Mouse (Mus musculus) embryo, embryonic 10.5 days (tissue): ENCODE measurements around the gene Bckdhb.
"Not testable (repeated sequence)": the region's sequence is repeated elsewhere in the genome, so short reads cannot be mapped to it uniquely, and the experiment has no call there.

Source experiments
- DNase-seq: peaks from one replicate; pipeline ENCODE4 v3.0.0-alpha.2; 2015; ENCODE audit warnings: low spot score

The Bckdhb gene

GRCm38 (mm10) chr9:83963296-83963695 lies 38.4 kb downstream of the Bckdhb start:
- no peak for DNase-seq

GRCm38 (mm10) chr9:83964376-83964775 lies 39.4 kb downstream of the Bckdhb start:
- no peak for DNase-seq

GRCm38 (mm10) chr9:83967439-83968050 lies 42.6 kb downstream of the Bckdhb start:
- DNase-seq: no peak

GRCm38 (mm10) chr9:83969326-83969725 lies 44.4 kb downstream of the Bckdhb start:
- no peak for DNase-seq

DNA sequence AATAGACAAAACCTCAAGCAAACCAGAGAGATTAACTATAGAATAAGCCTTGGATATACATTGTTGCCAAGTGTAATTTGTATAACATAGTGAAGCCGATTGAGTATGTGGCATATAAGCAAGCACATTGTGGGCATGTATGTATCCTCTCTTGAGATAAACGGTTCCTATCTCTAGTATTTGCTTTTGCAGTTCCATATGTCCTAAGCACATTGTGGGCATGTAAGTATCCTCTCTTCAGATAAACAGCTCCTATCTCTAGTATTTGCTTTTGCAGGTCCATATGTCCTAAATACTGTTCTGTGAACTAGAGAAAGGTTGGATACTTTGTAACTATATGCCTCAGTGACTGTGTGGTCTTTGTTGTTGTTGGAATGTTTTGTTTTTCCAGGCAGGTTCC lies 48.5 kb downstream of the Bckdhb start:
- DNase-seq: no peak

GRCm38 (mm10) chr9:83975811-83976210 lies 50.9 kb downstream of the Bckdhb start:
- DNase-seq: no peak

GRCm38 (mm10) chr9:83981234-83981633 lies 56.3 kb downstream of the Bckdhb start:
- no peak for DNase-seq

DNA sequence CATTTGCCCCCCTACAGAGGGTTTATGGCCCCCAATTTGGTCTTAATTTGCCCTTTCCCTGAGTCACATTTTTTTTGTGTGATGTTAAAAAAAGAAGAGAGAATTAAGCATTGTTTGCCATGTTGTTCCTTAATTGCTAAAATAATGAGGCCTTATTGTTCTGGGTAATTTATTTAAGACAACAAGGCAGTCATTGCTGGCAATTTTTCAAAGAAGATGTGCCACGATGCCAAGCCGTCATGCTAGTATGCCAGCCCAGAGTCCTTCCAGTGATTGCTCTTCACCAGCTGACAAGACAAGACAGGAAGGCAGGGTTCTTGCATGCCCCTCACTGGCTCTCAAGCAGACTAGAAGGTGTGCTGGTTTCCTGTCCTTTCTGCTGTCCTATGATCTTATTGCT lies 84.0 kb downstream of the Bckdhb start:
- DNase-seq: no peak

DNA sequence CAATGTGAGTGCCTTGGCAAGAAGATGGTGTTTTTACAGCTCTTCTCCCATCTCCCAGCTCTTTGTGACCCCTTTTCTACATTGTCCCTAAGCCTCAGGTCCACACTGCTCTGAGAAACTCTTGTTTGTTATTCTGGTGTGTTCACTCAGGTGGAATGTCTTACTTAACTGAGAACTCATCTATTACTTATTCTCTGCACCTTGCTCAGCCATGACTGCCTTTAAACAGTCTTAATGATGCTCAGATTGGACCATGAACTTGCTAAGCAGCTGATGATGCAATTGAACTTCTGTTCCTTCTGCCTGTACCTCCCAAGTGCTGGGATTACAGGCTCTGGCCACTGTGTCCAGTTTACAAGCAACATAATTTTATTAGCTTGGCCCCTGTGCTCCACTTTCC lies 86.2 kb downstream of the Bckdhb start:
- DNase-seq: no peak

- DNase-seq: not testable (repeated sequence)
These were observed 93.2 kb downstream of the Bckdhb start for GRCm38 (mm10) chr9:84018141-84018540.

GRCm38 (mm10) chr9:84019627-84020026 lies 94.7 kb downstream of the Bckdhb start:
- DNase-seq: peak; percentile 59

DNA sequence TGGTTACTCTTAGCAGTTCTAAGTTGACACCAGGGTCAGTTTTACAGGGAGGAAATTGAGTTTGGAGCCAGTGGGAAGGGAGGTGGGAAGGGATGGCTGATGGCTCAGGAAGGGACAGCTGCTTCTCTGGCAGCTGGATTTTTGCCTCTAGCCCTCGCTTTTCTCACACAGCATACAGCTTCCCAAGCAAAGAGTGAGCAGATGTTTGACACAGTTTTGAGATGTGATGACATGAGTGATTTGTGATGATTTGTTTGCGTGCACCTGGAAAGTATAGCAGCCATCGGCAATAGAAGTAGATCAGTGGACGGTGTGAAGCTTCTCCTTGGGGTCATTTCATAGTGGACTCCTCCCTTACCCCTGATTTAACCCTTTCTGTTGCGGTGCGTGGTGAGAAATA lies 96.2 kb downstream of the Bckdhb start:
- no peak for DNase-seq

DNA sequence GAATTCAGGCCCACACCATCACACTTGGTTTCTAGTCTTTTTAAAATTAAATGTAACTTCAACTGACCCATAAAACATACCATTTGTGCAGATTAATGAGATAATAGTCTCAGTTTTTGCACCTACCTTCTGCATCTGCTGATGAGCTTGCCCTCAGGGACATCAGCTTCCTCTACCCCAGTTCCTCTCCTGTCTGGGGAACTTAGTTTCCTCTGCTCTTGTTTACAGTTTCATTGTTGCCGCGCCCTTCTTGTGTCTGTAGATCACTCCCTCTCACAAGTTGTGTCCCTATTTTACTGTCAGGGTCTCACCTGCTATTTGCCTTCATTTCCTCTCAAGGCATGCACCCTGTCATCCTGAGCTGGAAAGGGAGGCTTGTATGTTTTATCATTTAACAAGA lies 103.2 kb downstream of the Bckdhb start:
- DNase-seq: no peak

GRCm38 (mm10) chr9:84030691-84031290 lies 105.8 kb downstream of the Bckdhb start:
- DNase-seq: no peak

DNA sequence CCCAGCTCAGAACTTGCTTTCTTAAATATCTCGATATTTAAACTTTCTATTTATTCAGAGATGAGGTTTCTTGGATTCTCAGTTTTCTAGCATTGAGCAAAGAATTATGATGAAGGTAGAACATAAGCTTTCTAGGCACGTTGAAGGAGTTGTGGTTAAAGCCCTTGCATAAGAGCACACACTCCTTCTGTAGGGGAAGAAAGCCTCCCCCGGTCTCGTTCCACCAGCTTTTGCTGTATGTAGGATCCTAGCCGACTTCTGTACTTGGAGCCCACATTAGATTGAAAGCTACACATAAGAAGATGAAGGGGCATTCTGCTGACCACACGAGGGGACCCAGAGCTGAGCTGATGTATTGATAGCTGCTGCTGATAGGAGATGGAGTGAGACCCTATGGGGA lies 106.5 kb downstream of the Bckdhb start:
- DNase-seq: no peak

DNA sequence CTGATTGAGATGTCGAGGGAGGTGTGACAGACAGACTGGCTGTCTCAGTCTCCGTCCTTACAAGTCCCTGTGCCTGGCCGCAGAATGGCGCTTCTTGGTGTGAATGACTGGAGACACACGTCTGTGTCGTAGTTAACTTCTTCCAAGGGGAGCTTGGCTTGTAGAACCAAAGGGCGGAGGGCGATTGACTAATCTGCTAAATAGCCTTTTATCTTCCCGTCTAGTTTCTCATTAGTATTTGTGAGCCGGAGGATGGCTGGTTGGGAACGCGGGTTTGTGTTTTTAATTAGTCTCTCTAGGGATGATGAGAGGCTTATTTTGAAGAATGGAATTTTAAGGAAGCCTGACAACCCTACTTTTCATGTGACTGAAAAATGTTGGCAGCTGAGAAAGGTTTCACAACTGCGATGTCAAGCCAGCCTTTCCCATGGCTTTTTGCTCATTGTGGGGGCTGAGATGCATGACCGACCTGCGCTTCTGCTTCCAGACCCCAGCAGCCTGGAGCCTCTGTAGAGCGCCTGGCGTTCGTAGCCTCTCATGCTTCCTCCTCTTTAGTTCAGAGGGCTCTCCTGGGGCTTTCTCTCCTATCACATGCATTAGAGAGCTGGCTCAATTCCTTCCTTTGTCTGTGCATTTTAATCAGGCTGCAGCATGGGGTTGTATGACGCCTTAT lies 107.9 kb downstream of the Bckdhb start:
- peak; percentile 59 for DNase-seq

DNA sequence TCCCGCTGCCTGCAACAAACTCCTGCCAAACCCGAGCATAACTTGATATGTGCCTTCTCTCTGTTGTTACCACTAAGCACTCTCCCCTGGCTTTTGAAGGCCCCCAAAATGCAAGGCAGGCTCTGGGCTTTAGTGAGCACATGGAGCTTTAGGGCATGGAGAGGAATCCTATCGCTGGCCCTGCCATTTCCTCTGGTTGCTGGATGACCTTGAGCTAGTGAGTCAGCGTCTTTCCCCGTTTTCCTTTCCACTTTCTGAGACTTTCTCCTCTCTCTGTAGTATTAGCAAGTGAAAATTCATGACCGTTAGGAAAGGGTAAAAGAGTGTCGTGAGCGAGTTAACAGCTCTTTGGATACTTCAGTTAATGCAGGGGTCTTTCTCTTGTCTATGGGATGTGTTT lies 111.1 kb downstream of the Bckdhb start:
- no peak for DNase-seq

GRCm38 (mm10) chr9:84037224-84037623 lies 112.3 kb downstream of the Bckdhb start:
- DNase-seq: no peak

DNA sequence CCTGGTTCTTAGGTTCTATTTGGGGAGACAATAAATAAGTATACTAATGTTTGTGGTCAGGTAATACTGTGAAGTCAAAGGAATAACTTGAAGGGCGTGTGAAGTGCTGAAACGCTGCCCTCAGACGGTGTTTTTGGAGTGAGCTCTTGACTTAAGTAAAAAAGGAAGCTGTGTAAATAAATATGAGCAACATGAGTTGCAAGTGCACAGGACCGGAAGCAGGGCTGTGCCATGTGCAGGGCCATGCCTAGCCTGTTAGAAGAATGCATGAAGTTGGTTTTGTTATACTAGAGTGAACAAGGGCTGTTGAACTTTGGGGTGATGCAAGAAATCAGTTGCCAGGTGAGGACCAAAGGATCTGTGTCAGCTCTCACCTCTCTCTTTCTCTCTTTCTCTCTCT lies 114.0 kb downstream of the Bckdhb start:
- DNase-seq: no peak

DNA sequence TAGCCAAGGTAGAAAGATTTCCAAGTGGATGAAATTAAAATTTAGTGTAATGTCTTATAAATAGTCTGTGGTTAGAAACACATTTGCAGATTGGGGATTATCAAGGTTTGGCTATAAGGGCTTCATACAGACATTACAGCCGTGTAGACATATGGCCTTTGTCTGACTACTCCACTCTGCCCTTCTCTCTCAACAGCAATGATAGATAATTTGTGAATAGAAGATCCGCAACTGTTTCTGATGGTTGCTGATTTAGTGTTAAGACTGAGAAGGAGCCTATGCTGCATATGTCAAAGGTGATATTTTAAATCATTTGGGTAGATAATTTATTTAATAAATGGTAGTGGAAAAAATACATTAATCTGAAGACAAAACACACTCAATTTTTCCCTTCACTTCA lies 115.4 kb downstream of the Bckdhb start:
- no peak for DNase-seq

- DNase-seq: no peak
These were observed 116.8 kb downstream of the Bckdhb start for GRCm38 (mm10) chr9:84041631-84042277.

DNA sequence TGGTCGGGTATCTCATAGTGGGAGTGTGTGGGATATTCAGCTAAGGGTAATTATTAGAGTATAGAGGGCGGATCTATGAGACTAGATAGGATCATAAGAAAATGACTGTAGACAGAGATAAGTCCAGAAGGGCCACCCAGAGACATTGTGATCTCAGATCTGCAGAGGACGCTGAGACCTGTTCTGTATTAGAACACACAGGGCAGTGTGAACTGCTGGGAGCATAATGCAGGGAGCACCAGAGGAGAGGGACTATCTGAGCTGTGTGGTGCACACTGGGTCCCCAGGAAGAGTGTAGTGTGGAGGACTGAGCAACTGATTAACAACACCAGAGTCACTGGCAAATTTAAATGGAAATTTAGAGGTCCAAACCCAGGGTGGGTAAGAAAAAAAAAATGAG lies 117.6 kb downstream of the Bckdhb start:
- no peak for DNase-seq

GRCm38 (mm10) chr9:84044136-84044535 lies 119.2 kb downstream of the Bckdhb start:
- no peak for DNase-seq
